Mouse (Mus musculus) kidney, embryonic 14.5 days (tissue): ENCODE measurements around the gene Tas1r3. TPM values are rescaled to one million over a fixed set of nuclear protein-coding genes. Genes with fewer than 3 reads are reported as not detected.

Experiments used
- ATAC-seq: fragments of 200-750 bp; cut with Nextera tagmentation; 2 replicates; pipeline ENCODE4 v1.8.0; 2017; ENCODE audit warnings: moderate number of reproducible peaks, mild to moderate bottlenecking, moderate TSS enrichment, moderate library complexity; ENCODE audit not compliant: low FRiP score, low TSS enrichment
- H3K27ac ChIP-seq: fragments of 300-500 bp; sonication (generic); 2 replicates; pipeline ENCODE4 v1.5.1; 2014; ENCODE audit warnings: low read depth, mild to moderate bottlenecking, low read length, moderate library complexity, mixed read lengths
- H3K27me3 ChIP-seq: fragments of 300-500 bp; sonication (generic); 2 replicates; pipeline ENCODE4 v1.6.1; 2014; ENCODE audit warnings: mild to moderate bottlenecking, low read length; ENCODE audit not compliant: control insufficient read depth, insufficient read depth
- H3K36me3 ChIP-seq: fragments of 300-500 bp; sonication (generic); 2 replicates; pipeline ENCODE4 v1.6.1; 2014; ENCODE audit warnings: low read length, mixed read lengths; ENCODE audit not compliant: control insufficient read depth, insufficient read depth
- H3K4me1 ChIP-seq: fragments of 300-500 bp; sonication (generic); 2 replicates; pipeline ENCODE4 v1.6.1; 2014; ENCODE audit warnings: low read length, mixed read lengths; ENCODE audit not compliant: control insufficient read depth, insufficient read depth
- H3K4me2 ChIP-seq: fragments of 300-500 bp; sonication (generic); replicated peaks from 2 replicates; pipeline ENCODE4 v1.6.1; 2014; ENCODE audit warnings: low read depth, mild to moderate bottlenecking, low read length
- H3K4me3 ChIP-seq: fragments of 300-500 bp; sonication (generic); 2 replicates; pipeline ENCODE4 v1.5.1; 2014; ENCODE audit warnings: mild to moderate bottlenecking, low read length
- H3K9ac ChIP-seq: fragments of 300-500 bp; sonication (generic); 2 replicates; pipeline ENCODE4 v1.6.1; 2014; ENCODE audit warnings: low read depth, mild to moderate bottlenecking, low read length, moderate library complexity
- H3K9me3 ChIP-seq: fragments of 300-500 bp; sonication (generic); 2 replicates; pipeline ENCODE4 v1.6.1; 2016; ENCODE audit warnings: low read length; ENCODE audit not compliant: control insufficient read depth
- WGBS: fragments of 180-500 bp; shearing (Covaris S2); extraction: QIAGEN DNeasy Blood & Tissue Kit; methylation state at CpG from one replicate; pipeline ENCODE4 v1.1.7; 2014; 5-methylcytosine and 5-hydroxymethylcytosine counted together
- polyA plus RNA-seq: library from polyadenylated mRNA; unstranded; fragments of >200 nt; fragmentation: Nextera tagmentation; extraction: Ambion mirVana; gene quantifications from 2 replicates; pipeline ENCODE4 v1.2.1, GENCODE M21; 2014

Tas1r3 gene
- polyA plus RNA-seq, 1 experiment from 2014 or later: 0.38 TPM

GRCm38 (mm10) chr4:155840076-155841002 is 22.8 kb downstream of the Tas1r3 start:
- Histone ChIP-seq H3K27me3 (no peaks in the 10 kb centered on the region), H3K27ac (peak overlapping the region; percentile 76), H3K4me1 (peaks cover 17% of the 10 kb centered on the region), H3K9ac (peak overlapping the region; percentile 58), H3K36me3 (peaks cover 13% of the 10 kb centered on the region), H3K9me3 (no peaks in the 10 kb centered on the region), H3K4me3 (peak overlapping the region; percentile 48), H3K4me2 (peak overlapping the region; percentile 76)
- ATAC-seq: peak; percentile 17
- WGBS: 10% methylated on average over 8 of the region's 8 CpGs

- H3K4me2 ChIP-seq: peak within 1 kb of the TSS; percentile 76
- peak within 1 kb of the TSS; percentile 58 for H3K9ac ChIP-seq
- H3K4me1 ChIP-seq: peaks cover 17% of the 10 kb centered on the region
- H3K4me3 ChIP-seq: peak within 1 kb of the TSS; percentile 48
- no peaks in the 10 kb centered on the region for H3K9me3 ChIP-seq
- peaks cover 13% of the 10 kb centered on the region for H3K36me3 ChIP-seq
- WGBS: 2% methylated on average over 16 of the region's 16 CpGs
- ATAC-seq: peak; percentile 93
- no peaks in the 10 kb centered on the region for H3K27me3 ChIP-seq
- H3K27ac ChIP-seq: peak within 1 kb of the TSS; percentile 76
These were observed 23.7 kb downstream of the Tas1r3 start, which contains the start of gene Mxra8 for GRCm38 (mm10) chr4:155839483-155839910. TSS of gene Mxra8 (plus strand) at chr4:155839680.

- peaks cover 12% of the 10 kb centered on the region for H3K36me3 ChIP-seq
- H3K9ac ChIP-seq: no peak overlapping the region
- peak overlapping the region; percentile 44; the same call in 1 of the 2 replicates for H3K27ac ChIP-seq
- H3K4me3 ChIP-seq: no peak overlapping the region
- H3K4me1 ChIP-seq: peaks cover 22% of the 10 kb centered on the region
- ATAC-seq: no peak
- no peaks in the 10 kb centered on the region for H3K9me3 ChIP-seq
- 53% methylated on average over 8 of the region's 8 CpGs for WGBS
- peak overlapping the region; percentile 76; the same call in 1 of the 2 replicates for H3K4me2 ChIP-seq
- no peaks in the 10 kb centered on the region for H3K27me3 ChIP-seq
These were observed 24.7 kb downstream of the Tas1r3 start for GRCm38 (mm10) chr4:155838187-155839153.

GRCm38 (mm10) chr4:155837404-155838010 is 25.7 kb downstream of the Tas1r3 start:
- peaks cover 7% of the 10 kb centered on the region; the same call in 1 of the 2 replicates for H3K36me3 ChIP-seq
- H3K4me1 ChIP-seq: peaks cover 23% of the 10 kb centered on the region
- H3K4me3 ChIP-seq: no peak overlapping the region
- 77% methylated on average over 11 of the region's 11 CpGs for WGBS
- H3K27me3 ChIP-seq: no peaks in the 10 kb centered on the region
- no peak overlapping the region for H3K4me2 ChIP-seq
- ATAC-seq: no peak
- no peaks in the 10 kb centered on the region for H3K9me3 ChIP-seq
- H3K9ac ChIP-seq: no peak overlapping the region
- peak overlapping the region; percentile 24; the same call in 1 of the 2 replicates for H3K27ac ChIP-seq

- Histone ChIP-seq H3K27ac (peak overlapping the region; percentile 11; the same call in 1 of the 2 replicates), H3K9ac (no peak overlapping the region), H3K4me3 (no peak overlapping the region), H3K36me3 (peaks cover 5% of the 10 kb centered on the region; the same call in 1 of the 2 replicates), H3K4me2 (no peak overlapping the region), H3K27me3 (no peaks in the 10 kb centered on the region), H3K4me1 (peaks cover 10% of the 10 kb centered on the region), H3K9me3 (no peaks in the 10 kb centered on the region)
- 39% methylated on average over 2 of the region's 2 CpGs for WGBS
- peak; percentile 21 for ATAC-seq
These were observed 29.3 kb downstream of the Tas1r3 start for GRCm38 (mm10) chr4:155833836-155834235.

GRCm38 (mm10) chr4:155833234-155833633 is 29.9 kb downstream of the Tas1r3 start:
- no peak overlapping the region for H3K9ac ChIP-seq
- no peak overlapping the region for H3K4me2 ChIP-seq
- ATAC-seq: no peak
- H3K4me3 ChIP-seq: no peak overlapping the region
- H3K36me3 ChIP-seq: peaks cover 5% of the 10 kb centered on the region; the same call in 1 of the 2 replicates
- H3K4me1 ChIP-seq: peaks cover 10% of the 10 kb centered on the region
- WGBS: 84% methylated on average over 4 of the region's 4 CpGs
- H3K27ac ChIP-seq: no peak overlapping the region
- no peaks in the 10 kb centered on the region for H3K27me3 ChIP-seq
- no peaks in the 10 kb centered on the region for H3K9me3 ChIP-seq

- Histone ChIP-seq H3K9me3 (no peaks in the 10 kb centered on the region), H3K9ac (peak overlapping the region; percentile 88), H3K27ac (no peak overlapping the region), H3K36me3 (peaks cover 9% of the 10 kb centered on the region), H3K4me3 (peak overlapping the region; percentile 91), H3K4me2 (peak overlapping the region; percentile 93), H3K27me3 (no peaks in the 10 kb centered on the region), H3K4me1 (peaks cover 10% of the 10 kb centered on the region)
- 57% methylated on average over 10 of the region's 10 CpGs for WGBS
- ATAC-seq: no peak
These were observed 30.8 kb downstream of the Tas1r3 start for GRCm38 (mm10) chr4:155832321-155832720.

- H3K36me3 ChIP-seq: peaks cover 12% of the 10 kb centered on the region
- peak overlapping the region; percentile 89 for H3K27ac ChIP-seq
- peak overlapping the region; percentile 88 for H3K9ac ChIP-seq
- peaks cover 10% of the 10 kb centered on the region for H3K4me1 ChIP-seq
- no peaks in the 10 kb centered on the region for H3K9me3 ChIP-seq
- under 1% methylated on average over 25 of the region's 25 CpGs for WGBS
- no peaks in the 10 kb centered on the region for H3K27me3 ChIP-seq
- peak overlapping the region; percentile 93 for H3K4me2 ChIP-seq
- H3K4me3 ChIP-seq: peak overlapping the region; percentile 91
- ATAC-seq: peak; percentile 22; the same call in 1 of the 2 replicates
These were observed 31.3 kb downstream of the Tas1r3 start for GRCm38 (mm10) chr4:155831831-155832230.
